Mouse (Mus musculus) hindbrain, embryonic 16.5 days (tissue): Measurements from ENCODE around the gene Gsg1l. TPM values are rescaled to one million over a fixed set of nuclear protein-coding genes. Genes with fewer than 3 reads are reported as not detected.
A peak's percentile ranks its signal among the peaks of the same experiment; 100 is the strongest.

Experiments used
- ATAC-seq: fragments of 200-750 bp; cut with Nextera tagmentation; 2 replicates; pipeline ENCODE4 v1.8.0; 2017; ENCODE audit warnings: moderate TSS enrichment, moderate library complexity
- H3K27ac ChIP-seq: fragments of 300-500 bp; sonication (generic); 2 replicates; pipeline ENCODE4 v1.5.1; 2014; ENCODE audit warnings: low read depth, mild to moderate bottlenecking, control low read depth, low read length, moderate library complexity
- H3K27me3 ChIP-seq: fragments of 300-500 bp; sonication (generic); replicated peaks from 2 replicates; pipeline ENCODE4 v1.6.1; 2014; ENCODE audit warnings: low read length; ENCODE audit not compliant: control insufficient read depth, insufficient read depth
- H3K36me3 ChIP-seq: fragments of 300-500 bp; sonication (generic); 2 replicates; pipeline ENCODE4 v1.6.1; 2014; ENCODE audit warnings: mild to moderate bottlenecking, low read length, moderate library complexity, mixed read lengths; ENCODE audit not compliant: control insufficient read depth, insufficient read depth
- H3K4me1 ChIP-seq: fragments of 300-500 bp; sonication (generic); 2 replicates; pipeline ENCODE4 v1.6.1; 2014; ENCODE audit warnings: low read depth, low read length; ENCODE audit not compliant: control insufficient read depth, insufficient read depth
- H3K4me2 ChIP-seq: fragments of 300-500 bp; sonication (generic); 2 replicates; pipeline ENCODE4 v1.6.1; 2014; ENCODE audit warnings: mild to moderate bottlenecking, low read length, control low read depth, moderate library complexity
- H3K4me3 ChIP-seq: fragments of 300-500 bp; sonication (generic); 2 replicates; pipeline ENCODE4 v1.5.1; 2014; ENCODE audit warnings: mild to moderate bottlenecking, low read length, control low read depth, moderate library complexity
- H3K9ac ChIP-seq: fragments of 300-500 bp; sonication (generic); 2 replicates; pipeline ENCODE4 v1.6.1; 2014; ENCODE audit warnings: low read depth, mild to moderate bottlenecking, control low read depth, low read length, moderate library complexity
- H3K9me3 ChIP-seq: fragments of 300-500 bp; sonication (generic); 2 replicates; pipeline ENCODE4 v1.6.1; 2014; ENCODE audit warnings: mild to moderate bottlenecking, low read length, moderate library complexity; ENCODE audit not compliant: control insufficient read depth
- WGBS: fragments of 180-500 bp; shearing (Covaris S2); extraction: QIAGEN DNeasy Blood & Tissue Kit; methylation state at CpG from one replicate; pipeline ENCODE4 v1.1.7; 2014; 5-methylcytosine and 5-hydroxymethylcytosine counted together
- polyA plus RNA-seq: library from polyadenylated mRNA; unstranded; fragments of >200 nt; fragmentation: Nextera tagmentation; extraction: Ambion mirVana; gene quantifications from 2 replicates; pipeline ENCODE4 v1.2.1, GENCODE M21; 2015

Gsg1l gene
- polyA plus RNA-seq, 1 experiment from 2014 or later: 16.9 TPM

GRCm38 (mm10) chr7:125887761-125888160 lies 194.4 kb downstream of the Gsg1l start:
- no peak for ATAC-seq
- H3K27ac ChIP-seq: no peak overlapping the region

GRCm38 (mm10) chr7:125887124-125887523 lies 195.1 kb downstream of the Gsg1l start:
- H3K4me2 ChIP-seq: no peak overlapping the region
- no peaks in the 10 kb centered on the region for H3K9me3 ChIP-seq
- no peak overlapping the region for H3K4me3 ChIP-seq
- WGBS: 60% methylated on average over 4 of the region's 4 CpGs
- no peaks in the 10 kb centered on the region for H3K27me3 ChIP-seq
- H3K4me1 ChIP-seq: peaks cover 20% of the 10 kb centered on the region
- no peaks in the 10 kb centered on the region for H3K36me3 ChIP-seq
- no peak overlapping the region for H3K27ac ChIP-seq
- no peak for ATAC-seq
- H3K9ac ChIP-seq: no peak overlapping the region

More at GRCm38 (mm10) chr7:125887761-125888160, 194.4 kb downstream of the Gsg1l start:
- Histone ChIP-seq H3K36me3 (no peaks in the 10 kb centered on the region), H3K4me3 (no peak overlapping the region), H3K4me1 (peaks cover 20% of the 10 kb centered on the region), H3K4me2 (no peak overlapping the region), H3K9ac (no peak overlapping the region), H3K27me3 (no peaks in the 10 kb centered on the region), H3K9me3 (no peaks in the 10 kb centered on the region)
- 93% methylated on average over 5 of the region's 5 CpGs for WGBS

- no peak for ATAC-seq
- Histone ChIP-seq H3K4me3 (no peak overlapping the region), H3K9me3 (no peaks in the 10 kb centered on the region), H3K4me2 (no peak overlapping the region), H3K36me3 (no peaks in the 10 kb centered on the region), H3K27me3 (no peaks in the 10 kb centered on the region), H3K9ac (no peak overlapping the region), H3K27ac (no peak overlapping the region), H3K4me1 (peaks cover 20% of the 10 kb centered on the region)
- WGBS: 47% methylated on average over 4 of the region's 4 CpGs
Measured at GRCm38 (mm10) chr7:125886116-125886680, 196.0 kb downstream of the Gsg1l start.

- Histone ChIP-seq H3K9ac (no peak overlapping the region), H3K4me1 (peaks cover 16% of the 10 kb centered on the region), H3K4me3 (no peak overlapping the region), H3K27ac (no peak overlapping the region), H3K36me3 (no peaks in the 10 kb centered on the region), H3K27me3 (no peaks in the 10 kb centered on the region), H3K4me2 (no peak overlapping the region), H3K9me3 (no peaks in the 10 kb centered on the region)
- WGBS: 77% methylated on average over 2 of the region's 2 CpGs
- no peak for ATAC-seq
Measured at GRCm38 (mm10) chr7:125883232-125883631, 199.0 kb downstream of the Gsg1l start.

GRCm38 (mm10) chr7:125878040-125878439 lies 204.2 kb downstream of the Gsg1l start:
- WGBS: 78% methylated on average over 4 of the region's 4 CpGs
- H3K27ac ChIP-seq: no peak overlapping the region
- ATAC-seq: no peak

GRCm38 (mm10) chr7:125873971-125874495 lies 208.2 kb downstream of the Gsg1l start:
- no peak overlapping the region for H3K27ac ChIP-seq
- 76% methylated on average over 6 of the region's 6 CpGs for WGBS

More at GRCm38 (mm10) chr7:125878040-125878439, 204.2 kb downstream of the Gsg1l start:
- H3K9ac ChIP-seq: no peak overlapping the region
- H3K4me2 ChIP-seq: no peak overlapping the region
- no peaks in the 10 kb centered on the region for H3K36me3 ChIP-seq
- H3K9me3 ChIP-seq: no peaks in the 10 kb centered on the region
- no peaks in the 10 kb centered on the region; the same call in 1 of the 2 replicates for H3K4me1 ChIP-seq
- H3K27me3 ChIP-seq: no peaks in the 10 kb centered on the region
- H3K4me3 ChIP-seq: no peak overlapping the region

GRCm38 (mm10) chr7:125872874-125873273 lies 209.3 kb downstream of the Gsg1l start:
- H3K4me1 ChIP-seq: peaks cover 17% of the 10 kb centered on the region
- WGBS: 86% methylated on average over 3 of the region's 3 CpGs
- no peak for ATAC-seq
- no peaks in the 10 kb centered on the region for H3K9me3 ChIP-seq
- H3K4me3 ChIP-seq: no peak overlapping the region
- H3K27me3 ChIP-seq: no peaks in the 10 kb centered on the region
- no peaks in the 10 kb centered on the region for H3K36me3 ChIP-seq
- no peak overlapping the region for H3K9ac ChIP-seq
- no peak overlapping the region for H3K27ac ChIP-seq
- H3K4me2 ChIP-seq: no peak overlapping the region

More at GRCm38 (mm10) chr7:125873971-125874495, 208.2 kb downstream of the Gsg1l start:
- H3K4me3 ChIP-seq: no peak overlapping the region
- H3K36me3 ChIP-seq: no peaks in the 10 kb centered on the region
- peaks cover 17% of the 10 kb centered on the region for H3K4me1 ChIP-seq
- H3K9me3 ChIP-seq: no peaks in the 10 kb centered on the region
- no peaks in the 10 kb centered on the region for H3K27me3 ChIP-seq
- no peak overlapping the region for H3K9ac ChIP-seq
- no peak overlapping the region for H3K4me2 ChIP-seq
- no peak for ATAC-seq

GRCm38 (mm10) chr7:125872202-125872580 lies 210.0 kb downstream of the Gsg1l start:
- peak; percentile 38 for ATAC-seq
- 35% methylated on average over 6 of the region's 6 CpGs for WGBS
- H3K4me3 ChIP-seq: no peak overlapping the region
- H3K4me1 ChIP-seq: peaks cover 17% of the 10 kb centered on the region
- H3K4me2 ChIP-seq: no peak overlapping the region
- H3K9ac ChIP-seq: no peak overlapping the region
- H3K27ac ChIP-seq: peak overlapping the region; percentile 7; the same call in 1 of the 2 replicates
- H3K9me3 ChIP-seq: no peaks in the 10 kb centered on the region
- H3K36me3 ChIP-seq: no peaks in the 10 kb centered on the region
- no peaks in the 10 kb centered on the region for H3K27me3 ChIP-seq

GRCm38 (mm10) chr7:125871404-125872201 lies 210.6 kb downstream of the Gsg1l start:
- Histone ChIP-seq H3K9me3 (no peaks in the 10 kb centered on the region), H3K36me3 (no peaks in the 10 kb centered on the region), H3K27me3 (no peaks in the 10 kb centered on the region), H3K4me3 (no peak overlapping the region), H3K27ac (peak overlapping the region; percentile 7; the same call in 1 of the 2 replicates), H3K4me2 (no peak overlapping the region), H3K4me1 (peaks cover 17% of the 10 kb centered on the region), H3K9ac (no peak overlapping the region)
- ATAC-seq: peak; percentile 73
- 19% methylated on average over 12 of the region's 12 CpGs for WGBS
